23 mouse cellular contexts compared by ENCODE assay signal in the genomic region with DNA sequence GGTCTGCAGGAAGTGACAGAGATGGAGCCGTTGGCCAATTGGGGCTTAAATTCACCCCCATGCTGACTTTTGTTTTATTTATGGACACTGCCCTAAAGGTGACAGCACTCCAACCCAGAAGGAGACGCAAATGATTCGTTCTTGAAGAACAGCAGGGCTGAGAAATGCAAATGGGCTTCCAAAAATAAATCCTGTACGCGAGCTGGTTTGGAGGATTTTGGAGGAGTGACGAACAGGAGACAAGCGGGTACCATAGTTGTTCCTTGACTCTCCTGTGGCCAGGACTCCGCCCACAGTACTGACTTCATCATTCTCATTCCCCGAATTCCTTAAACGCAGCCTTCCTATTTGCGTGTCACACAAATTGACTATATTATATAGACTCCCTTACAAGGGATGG. TPM values are rescaled to one million over a fixed set of nuclear protein-coding genes. Genes with fewer than 3 reads are reported as not detected.
A peak's percentile ranks its signal among the peaks of the same experiment; 100 is the strongest.
DNase-seq lines count a peak whose midpoint lies in the region; ATAC-seq and TF ChIP-seq lines count a peak whose summit lies in the region.
"Had no signal": no experiment of that assay in that cellular context is flagged by ENCODE, and none has a peak within 500 bp of the region (broad histone marks: within the 10 kb centered on the region; RNA-seq: fewer than 3 reads in every experiment).

No protein-coding gene starts in this region.

- dilution Hi-C loops in CH12.LX (cut with MboI; ENCODE audit: extremely low pct_ligation_motif_present, extremely low pct_unique_long_range_greater_than_20kb, low sequenced_read_pairs), result no loop called here

- 0 out of 2 replicates have a peak overlapping the region, but pooled peaks have one; percentile 0 for H3K9ac ChIP-seq in CH12.LX (ENCODE audit: insufficient read depth, low read depth)
- H3K9ac ChIP-seq: embryonic facial prominence, embryonic 15.5 days; forebrain, embryonic 15.5 days; heart, embryonic 12.5 days; hindbrain, embryonic 12.5 days had no signal

- TF ChIP-seq EP300 in CH12.LX (IDR thresholded peaks at IDR 0.05; ENCODE audit: low read length), result peak; percentile 48; the same call in 1 of the 2 replicates

- in situ Hi-C loops in CH12.LX (cut with MboI; ENCODE audit: low pct_ligation_motif_present, low pct_unique_long_range_greater_than_20kb, low sequenced_read_pairs), result loop anchor here (5.0 kb wide), 1 partner anchor 44 kb away; no protein-coding TSS in a partner anchor

- no peak overlapping the region for H3K4me3 ChIP-seq in cerebellum, adult 2 months (replicated peaks; ENCODE audit: insufficient read depth, low read depth, low read length)
- no peak overlapping the region for H3K4me3 ChIP-seq in gastrocnemius, adult 2 months
- H3K4me3 ChIP-seq in CH12.LX (replicated peaks in 1 of 3; ENCODE audit: low read depth in 2 of 3, low read length in 2 of 3, poor library complexity in 1 of 3), result no peak overlapping the region
- H3K4me3 ChIP-seq in myocyte, result no peak overlapping the region
- H3K4me3 ChIP-seq: embryonic facial prominence, embryonic 15.5 days; erythroblast, embryonic 14.5 days; forebrain, embryonic 10.5 days; forebrain, embryonic 15.5 days; heart, embryonic 12.5 days; hindbrain, embryonic 12.5 days had no signal

- no peak for ATAC-seq in inflammation-experienced regulatory T-cells, adult 6 months
- ATAC-seq: CD4-positive, CD25-positive, alpha-beta regulatory T cell, adult 4 months; forebrain, embryonic 15.5 days; hindbrain, embryonic 16.5 days had no signal

- peaks cover 0 to 4% of the 10 kb centered on the region in 2 experiments for H3K36me3 ChIP-seq in CH12.LX (replicated peaks in 1 of 2; ENCODE audit: control insufficient read depth in 1 of 2, insufficient read depth in 1 of 2, low read length in 1 of 2)
- no peaks in the 10 kb centered on the region for H3K36me3 ChIP-seq in myocyte (ENCODE audit: control insufficient read depth, insufficient read depth)
- H3K36me3 ChIP-seq: embryonic facial prominence, embryonic 15.5 days; forebrain, embryonic 15.5 days; heart, embryonic 12.5 days; hindbrain, embryonic 12.5 days had no signal

- TF ChIP-seq POLR2A in cerebellum, adult 2 months (IDR thresholded peaks at IDR 0.05; ENCODE audit: borderline replicate concordance, insufficient read depth, low read length), result no peak
- no peak for TF ChIP-seq POLR2A in CH12.LX (IDR thresholded peaks at IDR 0.05; ENCODE audit: low read depth, low read length)
- no peak for TF ChIP-seq POLR2A in myocyte (IDR thresholded peaks at IDR 0.05; ENCODE audit: insufficient read length, low read depth)

- peak; percentile 48 to 66 for DNase-seq in cerebellum, adult 2 months
- DNase-seq in cerebellum, postnatal 4 days (ENCODE audit: low spot score in 2 of 2), result no peak
- DNase-seq in gastrocnemius, adult 2 months, result no peak
- DNase-seq in gastrocnemius, adult 8-10 months (ENCODE audit: low spot score in 2 of 2), result no peak
- peak; percentile 56 for DNase-seq in CH12.LX (ENCODE audit: extremely low read depth)
- DNase-seq: adrenal gland, adult 8-10 months; adrenal gland, postnatal 36 days; B cell, adult 2 months; cerebellum, adult 11 months; embryo, embryonic 11 days; gastrocnemius, postnatal 10 days; heart, postnatal 36 days; kidney, adult 18-20 months had no signal

- TF ChIP-seq CTCF in cerebellum, adult 2 months (IDR thresholded peaks at IDR 0.05; ENCODE audit: borderline replicate concordance, insufficient read depth, low read depth, low read length), result no peak
- no peak for TF ChIP-seq CTCF in gastrocnemius, adult 2 months (IDR thresholded peaks at IDR 0.05)
- no peak for TF ChIP-seq CTCF in CH12.LX (conservative IDR thresholded peaks at IDR 0.05 in 1 of 2, IDR thresholded peaks at IDR 0.05 in 1 of 2; ENCODE audit: low read depth in 2 of 2, low read length in 2 of 2)

- H3K4me2 ChIP-seq in CH12.LX (ENCODE audit: insufficient read depth, low read depth, poor library complexity, severe bottlenecking) (peak overlapping the region; percentile 83), myocyte (ENCODE audit: low read depth) (peak overlapping the region; percentile 37)
- H3K4me2 ChIP-seq: embryonic facial prominence, embryonic 15.5 days; forebrain, embryonic 15.5 days; heart, embryonic 12.5 days; hindbrain, embryonic 12.5 days had no signal

- no peak overlapping the region for H3ac ChIP-seq in myocyte (ENCODE audit: control insufficient read depth, insufficient read length)

- no peaks in the 10 kb centered on the region for H3K79me2 ChIP-seq in CH12.LX (replicated peaks; ENCODE audit: control insufficient read depth, extremely low read depth, insufficient read depth, poor library complexity, severe bottlenecking)
- peaks cover 68% of the 10 kb centered on the region for H3K79me2 ChIP-seq in myocyte (ENCODE audit: control insufficient read depth, insufficient read depth)

- H3K4me1 ChIP-seq in cerebellum, adult 2 months (ENCODE audit: control insufficient read depth, insufficient read depth, low read length), result peaks cover 27% of the 10 kb centered on the region
- H3K4me1 ChIP-seq in CH12.LX (ENCODE audit: control insufficient read depth in 1 of 2, insufficient read depth in 2 of 2), result peaks cover 21 to 47% of the 10 kb centered on the region in 2 experiments
- H3K4me1 ChIP-seq: forebrain, embryonic 15.5 days had no signal

- peaks cover 3% of the 10 kb centered on the region for H3K9me3 ChIP-seq in CH12.LX (replicated peaks; ENCODE audit: low read length)
- H3K9me3 ChIP-seq: embryonic facial prominence, embryonic 15.5 days; forebrain, embryonic 15.5 days; heart, embryonic 12.5 days; hindbrain, embryonic 12.5 days had no signal

- WGBS in cerebellum, adult 2 months, result 65% methylated on average over 11 of the region's 11 CpGs

- TF ChIP-seq RAD21 in CH12.LX (IDR thresholded peaks at IDR 0.05; ENCODE audit: low read depth, low read length), result no peak

- intact Hi-C loops in gastrocnemius, adult 2 months (cut with DNase I), result no loop called here

- no peak overlapping the region for H3K27ac ChIP-seq in cerebellum, adult 2 months (ENCODE audit: insufficient read depth, low read length)
- peak overlapping the region; percentile 85; the same call in 1 of the 2 replicates for H3K27ac ChIP-seq in gastrocnemius, adult 2 months
- H3K27ac ChIP-seq in CH12.LX (ENCODE audit: insufficient read depth, low read depth), result no peak overlapping the region
- H3K27ac ChIP-seq: embryonic facial prominence, embryonic 15.5 days; forebrain, embryonic 10.5 days; forebrain, embryonic 15.5 days; hindbrain, embryonic 12.5 days had no signal

- H3K27me3 ChIP-seq in cerebellum, adult 2 months (ENCODE audit: control insufficient read depth, insufficient read depth, low read length), result no peaks in the 10 kb centered on the region
- H3K27me3 ChIP-seq in CH12.LX (replicated peaks) (no peaks in the 10 kb centered on the region), myocyte (ENCODE audit: control insufficient read depth, insufficient read depth, insufficient read length) (no peaks in the 10 kb centered on the region)
- H3K27me3 ChIP-seq: embryonic facial prominence, embryonic 15.5 days; forebrain, embryonic 15.5 days; heart, embryonic 12.5 days; hindbrain, embryonic 12.5 days had no signal

TF ChIP-seq in CH12.LX, 34 proteins besides CTCF, POLR2A, EP300 and RAD21:
- TF ChIP-seq MAZ (IDR thresholded peaks at IDR 0.05; ENCODE audit: low read depth, low read length) (no peak), ETS1 (conservative IDR thresholded peaks at IDR 0.05; ENCODE audit: low read depth, low read length) (0 out of 2 replicates have a peak, but pooled peaks have one; percentile 17), USF2 (conservative IDR thresholded peaks at IDR 0.05; ENCODE audit: low read depth, low read length) (no peak), HCFC1 (IDR thresholded peaks at IDR 0.05; ENCODE audit: low read depth, low read length) (no peak), MAFK (IDR thresholded peaks at IDR 0.05; ENCODE audit: insufficient replicate concordance, low read length) (no peak), KAT2A (IDR thresholded peaks at IDR 0.05; ENCODE audit: insufficient replicate concordance, low read length) (no peak), ZKSCAN1 (IDR thresholded peaks at IDR 0.05; ENCODE audit: borderline replicate concordance, low read depth, low read length) (no peak), BHLHE40 (IDR thresholded peaks at IDR 0.05; ENCODE audit: low read depth, low read length) (no peak), MEF2A (IDR thresholded peaks at IDR 0.05; ENCODE audit: borderline replicate concordance, low read depth, low read length) (peak; percentile 92), MXI1 (IDR thresholded peaks at IDR 0.05; ENCODE audit: low read depth, low read length) (no peak)

TF ChIP-seq in myocyte, 11 proteins besides CTCF, POLR2A, EP300 and RAD21:
- TF ChIP-seq SRF (IDR thresholded peaks at IDR 0.05; ENCODE audit: control insufficient read depth, insufficient read length, low read depth) (no peak), MYOD1 (IDR thresholded peaks at IDR 0.05; ENCODE audit: control insufficient read depth in 1 of 3, insufficient read length in 2 of 3, low read depth in 2 of 3) (no peak), POLR2AphosphoS2 (IDR thresholded peaks at IDR 0.05; ENCODE audit: insufficient read length, low read depth) (no peak), TCF12 (IDR thresholded peaks at IDR 0.05; ENCODE audit: insufficient read depth, poor library complexity, severe bottlenecking) (no peak), TCF3 (IDR thresholded peaks at IDR 0.05; ENCODE audit: insufficient read length, low read depth) (no peak), CEBPB (IDR thresholded peaks at IDR 0.05; ENCODE audit: insufficient read depth, poor library complexity, severe bottlenecking) (no peak), REST (IDR thresholded peaks at IDR 0.05; ENCODE audit: insufficient read depth, insufficient read length) (no peak), MYOG (IDR thresholded peaks at IDR 0.05; ENCODE audit: control insufficient read depth in 1 of 3, insufficient read depth in 1 of 3, insufficient read length in 2 of 3, low read depth in 2 of 3) (no peak), E2F4 (IDR thresholded peaks at IDR 0.05; ENCODE audit: insufficient read depth) (no peak), MAX (IDR thresholded peaks at IDR 0.05; ENCODE audit: low read depth) (no peak), USF1 (IDR thresholded peaks at IDR 0.05; ENCODE audit: low read depth) (no peak)

RNA-seq across cellular contexts. Expression of a gene that starts 12.3 kb away (rescaled TPM):
- polyA plus RNA-seq in cerebellum, adult 2 months (2012; rRNA removed), result 10.5 and 13.3 TPM in 2 replicates
- total RNA-seq in gastrocnemius, adult 2 months (2021), result 10 to 100 TPM in 1 of 2 experiments, 1 to 10 TPM in 1; 8.0 to 12.5 TPM
- 10 to 100 TPM in 3 of 4 experiments, 1 to 10 TPM in 1; 9.9 to 11.8 (median 11.0) TPM for total RNA-seq in gastrocnemius, adult 8-10 months (2022)
- total RNA-seq in CH12.LX (2012; rRNA removed), result 1.0 and 1.5 TPM in 2 replicates
- 1.4 TPM in 2 replicates for total RNA-seq in CH12.LX (2014; rRNA removed)
- 1.6 and 1.8 TPM in 2 replicates for polyA plus RNA-seq in CH12.LX (2012; ENCODE audit: insufficient read length, low read depth)
- 25.9 TPM for polyA plus RNA-seq in myocyte (2012; fragmentation: generic; extraction: Trizol)
- 1 to 10 TPM; 1.5 to 6.1 (median 4.8) TPM for polyA plus RNA-seq in inflammation-experienced regulatory T-cells, adult 6 months (2017; shearing (Covaris generic))

Comparison
In these comparisons a context has a peak if more than half of its experiments do, and no peak if none do; other contexts are left out.
1. DNase-seq: peak in cerebellum, adult 2 months (2 of 2) and CH12.LX (single experiment); none in cerebellum, postnatal 4 days (0 of 2), gastrocnemius, adult 2 months (single experiment) and gastrocnemius, adult 8-10 months (0 of 2).